Mouse (Mus musculus): ENCODE data around the gene Fxyd3. TPM values are rescaled to one million over a fixed set of nuclear protein-coding genes. Genes with fewer than 3 reads are reported as not detected.

Fxyd3 gene
- total RNA-seq, 1 experiment from 2014 or later = not detected

DNA sequence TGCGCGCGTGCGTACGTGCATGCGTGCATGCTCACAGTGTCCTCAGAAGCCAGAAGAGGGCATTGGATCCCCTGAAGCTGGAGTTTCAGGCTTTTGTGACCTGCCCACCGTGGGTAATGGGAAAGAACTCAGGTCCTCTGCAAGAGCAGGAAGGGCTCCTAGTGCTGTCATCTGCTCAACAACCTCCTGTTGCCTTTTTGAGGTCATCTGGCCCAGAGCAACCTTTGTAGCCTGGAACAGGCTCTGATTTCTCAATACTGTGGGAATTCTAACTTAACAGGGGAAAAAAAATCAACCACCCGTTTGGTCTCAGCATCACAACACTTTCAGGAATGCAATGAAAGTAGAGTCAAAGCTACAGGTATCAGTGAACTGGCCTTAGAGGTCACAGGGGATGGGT is 3.2 kb upstream of the Fxyd3 start:
- ATAC-seq (replicated peaks; ENCODE audit: insufficient number of reproducible peaks, low FRiP score, low TSS enrichment, poor library complexity, severe bottlenecking) = no peak

DNA sequence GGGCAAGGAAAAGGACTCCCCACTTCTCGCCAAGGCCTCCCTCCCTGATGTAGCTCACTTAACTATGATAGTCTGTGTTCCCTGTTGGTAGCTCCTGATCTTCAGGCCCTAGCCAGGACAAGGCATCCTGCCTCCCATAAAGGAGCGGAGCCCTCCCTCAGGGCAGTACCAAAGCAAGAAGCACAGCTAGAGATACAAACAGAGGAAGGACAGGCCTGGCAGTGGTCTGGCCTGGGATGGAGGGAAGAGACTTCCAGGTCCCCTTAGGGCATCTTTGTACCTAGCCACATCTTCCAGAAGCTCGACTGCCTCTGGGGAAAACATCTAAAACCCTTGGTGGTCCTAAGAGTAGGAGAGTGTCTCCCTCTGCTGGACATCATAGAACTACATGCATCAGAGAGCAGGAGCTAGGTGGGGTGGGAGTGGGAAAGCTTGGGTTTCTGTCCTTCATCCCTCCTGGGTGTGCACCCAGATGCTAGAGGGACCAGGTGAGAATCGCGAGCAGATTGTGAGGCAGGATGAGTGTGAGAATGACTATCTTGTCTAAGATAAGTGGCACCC is 1.5 kb upstream of the Fxyd3 start:
- peak; percentile 61 for ATAC-seq (replicated peaks; ENCODE audit: insufficient number of reproducible peaks, low FRiP score, low TSS enrichment, poor library complexity, severe bottlenecking)

DNA sequence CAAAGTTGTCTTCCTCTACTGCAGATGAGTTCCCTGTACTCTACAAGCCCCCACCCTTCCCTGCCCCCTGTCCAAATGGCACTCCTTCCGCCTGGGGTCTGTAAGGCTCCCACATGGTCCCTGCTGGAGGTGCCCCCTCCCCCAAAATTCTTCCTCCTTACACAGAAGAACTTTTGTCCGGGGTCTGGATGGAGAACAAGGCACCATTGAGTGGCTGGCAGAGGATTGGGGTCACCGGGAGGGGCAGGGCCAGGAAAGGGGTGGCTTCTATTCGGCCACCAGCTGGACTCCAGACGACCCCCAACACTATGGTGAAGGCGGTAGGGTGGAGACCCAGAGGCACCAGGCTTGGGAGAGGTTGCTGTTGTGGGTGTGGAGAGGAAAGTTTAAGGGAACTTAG is 966 bp upstream of the Fxyd3 start:
- ATAC-seq (replicated peaks; ENCODE audit: insufficient number of reproducible peaks, low FRiP score, low TSS enrichment, poor library complexity, severe bottlenecking) = no peak

DNA sequence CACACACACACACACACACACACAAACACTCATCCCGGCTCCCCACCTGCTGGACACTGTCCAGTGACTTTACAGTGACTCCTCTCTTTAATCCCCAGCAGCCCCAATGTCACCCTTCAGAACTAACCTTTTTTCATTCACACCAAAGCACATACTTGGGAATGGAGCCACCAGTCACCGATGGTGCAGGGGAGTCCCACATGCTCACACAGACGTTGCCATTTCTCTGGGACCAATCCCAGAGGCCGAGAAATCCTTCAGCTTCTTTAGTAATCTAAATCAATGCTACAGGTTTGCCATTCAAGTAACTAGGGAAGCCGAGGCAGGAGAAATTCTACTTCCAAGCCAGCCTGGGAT is 1.8 kb downstream of the Fxyd3 start:
- ATAC-seq (replicated peaks; ENCODE audit: insufficient number of reproducible peaks, low FRiP score, low TSS enrichment, poor library complexity, severe bottlenecking) = no peak

DNA sequence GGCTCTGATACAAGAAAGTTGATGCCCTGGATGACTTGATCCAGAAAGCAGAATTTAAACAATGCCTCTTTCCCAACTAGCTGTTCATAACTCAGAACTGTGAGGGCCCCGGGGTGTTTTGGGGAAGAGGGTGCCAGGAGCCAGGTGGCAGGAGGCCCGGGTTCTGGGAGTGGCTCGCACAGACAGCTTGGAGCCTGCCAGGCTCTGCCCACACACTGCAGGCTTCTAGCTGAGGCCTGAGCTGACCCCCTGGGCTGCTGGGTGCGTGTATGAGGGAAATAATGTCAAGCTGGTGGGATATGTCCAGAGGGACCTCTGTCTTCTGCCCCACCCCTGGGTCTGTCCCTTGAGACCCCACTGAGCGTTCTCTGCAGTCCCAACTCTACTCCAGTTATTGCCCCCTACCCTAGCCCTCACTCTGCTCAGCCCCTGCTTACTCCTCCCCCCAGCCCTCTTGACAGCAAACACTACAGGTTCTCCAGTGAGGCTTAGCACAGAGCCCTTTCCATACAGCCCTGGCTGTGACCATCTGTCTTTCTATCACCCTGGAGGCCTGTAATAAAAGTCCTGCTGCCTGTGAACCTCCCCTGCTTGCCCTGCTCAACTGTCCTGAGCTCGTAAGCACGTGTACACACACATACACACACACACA is 2.3 kb downstream of the Fxyd3 start:
- ATAC-seq (replicated peaks; ENCODE audit: insufficient number of reproducible peaks, low FRiP score, low TSS enrichment, poor library complexity, severe bottlenecking) = no peak

DNA sequence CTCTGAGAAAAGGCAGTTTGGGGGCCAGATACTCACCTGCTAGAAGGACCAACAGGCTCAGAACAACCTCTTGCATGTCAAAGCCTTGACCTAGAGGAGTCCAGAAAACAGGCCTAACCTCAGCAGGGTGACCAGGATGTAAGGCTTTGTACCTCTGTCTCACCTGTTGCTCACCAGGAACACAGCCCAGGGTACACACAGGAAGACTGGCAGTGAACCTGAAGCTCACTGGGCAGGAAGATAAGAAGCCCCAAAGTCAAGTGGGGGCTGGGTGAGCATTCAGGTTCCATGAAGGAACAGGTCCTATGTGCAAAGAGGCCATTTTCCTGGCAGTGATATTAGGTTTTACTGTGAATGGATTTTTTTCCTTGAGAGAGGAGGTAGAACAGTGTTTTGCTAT is 3.0 kb downstream of the Fxyd3 start:
- ATAC-seq (replicated peaks; ENCODE audit: insufficient number of reproducible peaks, low FRiP score, low TSS enrichment, poor library complexity, severe bottlenecking) = no peak

DNA sequence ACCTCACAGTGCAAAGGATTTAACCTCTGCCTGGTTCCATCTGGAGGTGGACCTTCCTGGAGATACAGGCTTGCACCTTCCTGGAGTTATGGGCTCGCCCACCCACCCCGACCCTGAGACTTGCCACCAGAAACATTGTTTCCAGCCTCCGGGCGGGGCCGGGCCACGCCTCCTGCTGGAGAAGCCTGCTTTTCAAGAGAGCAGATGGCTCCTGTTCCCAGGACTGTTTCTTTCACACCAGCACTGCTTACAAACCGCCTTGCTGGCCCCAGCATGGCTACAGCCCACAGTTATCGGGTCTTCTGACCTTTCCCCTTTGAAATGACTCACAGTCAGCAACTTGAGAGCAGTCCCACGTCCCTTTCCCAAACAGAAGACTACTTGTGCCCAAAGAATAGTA is 4.2 kb downstream of the Fxyd3 start:
- ATAC-seq (replicated peaks; ENCODE audit: insufficient number of reproducible peaks, low FRiP score, low TSS enrichment, poor library complexity, severe bottlenecking) = no peak

DNA sequence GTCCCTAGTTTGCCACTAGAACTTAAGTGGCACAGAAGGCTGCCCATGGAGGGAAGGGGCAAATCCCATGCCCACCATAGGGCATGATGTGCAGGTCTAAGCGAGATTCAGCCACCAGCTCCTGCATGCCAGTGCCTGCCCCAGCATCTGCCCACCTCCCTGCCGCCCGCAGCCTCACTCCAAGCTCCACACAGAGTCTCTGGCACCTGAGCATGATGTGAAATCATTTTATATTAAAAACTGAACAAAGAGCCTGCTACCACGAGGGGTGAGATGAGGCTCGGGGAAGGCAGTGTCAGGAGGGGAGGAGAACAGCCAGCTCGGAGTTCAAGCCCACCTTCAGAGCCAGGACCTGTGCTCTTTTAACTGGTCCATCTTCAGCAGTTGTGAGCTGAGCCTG is 6.2 kb downstream of the Fxyd3 start:
- no peak for ATAC-seq (replicated peaks; ENCODE audit: insufficient number of reproducible peaks, low FRiP score, low TSS enrichment, poor library complexity, severe bottlenecking)

DNA sequence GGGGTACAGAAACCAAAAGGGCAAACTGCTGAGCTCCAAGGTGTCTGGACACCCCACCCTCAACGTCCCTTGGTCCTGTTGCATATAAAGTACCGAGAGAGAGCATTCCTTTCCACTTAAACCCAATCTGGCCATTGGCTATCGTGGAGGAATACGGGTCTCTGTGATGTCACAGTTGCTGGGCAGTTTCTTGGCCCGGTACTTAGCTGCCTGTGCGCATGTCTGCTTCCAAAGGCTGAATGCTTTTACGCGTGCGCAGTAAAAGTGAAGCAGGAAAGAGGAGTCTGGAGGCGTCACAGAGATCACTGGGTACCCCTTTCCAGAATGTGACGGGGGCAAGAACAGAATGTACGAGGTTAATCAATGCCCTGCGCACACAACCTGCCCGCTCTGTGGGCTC is 7.0 kb downstream of the Fxyd3 start:
- ATAC-seq (replicated peaks; ENCODE audit: insufficient number of reproducible peaks, low FRiP score, low TSS enrichment, poor library complexity, severe bottlenecking) = no peak

DNA sequence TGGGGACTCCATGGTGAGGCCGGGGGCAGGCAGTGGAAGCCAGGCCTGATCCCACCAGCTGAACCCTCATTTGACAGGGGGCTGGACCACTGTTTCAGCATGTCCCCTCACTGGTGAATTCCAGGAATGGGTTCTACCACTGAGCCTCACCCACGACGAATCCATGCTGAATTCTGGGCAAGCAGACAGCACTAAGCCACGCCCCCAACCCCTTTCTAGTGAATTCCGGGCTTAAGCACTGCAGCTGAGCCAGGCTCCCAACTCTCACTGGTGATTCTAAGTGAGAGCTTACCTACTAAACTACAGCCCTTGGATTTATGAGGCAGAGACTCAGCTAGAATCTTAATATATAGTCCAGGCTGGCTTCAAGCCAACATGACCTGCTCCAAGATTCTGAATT is 8.7 kb downstream of the Fxyd3 start:
- no peak for ATAC-seq (replicated peaks; ENCODE audit: insufficient number of reproducible peaks, low FRiP score, low TSS enrichment, poor library complexity, severe bottlenecking)

DNA sequence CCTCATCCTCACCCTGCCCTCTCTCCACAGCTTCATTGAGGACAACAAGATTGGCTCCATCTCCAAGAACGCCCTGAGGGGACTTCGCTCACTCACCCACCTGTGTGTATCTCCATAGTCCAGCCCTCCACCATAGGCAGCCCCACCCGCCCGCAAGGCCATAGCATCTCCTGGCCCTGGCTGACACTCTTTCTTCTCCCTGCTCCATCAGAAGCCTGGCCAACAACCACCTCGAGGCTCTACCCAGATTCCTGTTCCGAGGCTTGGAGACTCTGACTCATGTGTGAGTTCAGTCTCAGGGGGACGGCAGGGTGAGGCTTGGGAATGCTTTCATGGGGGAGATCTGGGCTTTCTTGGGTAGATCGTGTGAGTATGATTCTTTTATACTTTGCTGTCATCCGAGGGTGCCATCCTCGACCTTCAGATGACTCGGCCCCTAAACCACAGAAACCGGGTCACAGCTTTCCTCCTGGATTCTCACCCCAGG is 13.4 kb downstream of the Fxyd3 start:
- ATAC-seq (replicated peaks; ENCODE audit: insufficient number of reproducible peaks, low FRiP score, low TSS enrichment, poor library complexity, severe bottlenecking) = no peak

DNA sequence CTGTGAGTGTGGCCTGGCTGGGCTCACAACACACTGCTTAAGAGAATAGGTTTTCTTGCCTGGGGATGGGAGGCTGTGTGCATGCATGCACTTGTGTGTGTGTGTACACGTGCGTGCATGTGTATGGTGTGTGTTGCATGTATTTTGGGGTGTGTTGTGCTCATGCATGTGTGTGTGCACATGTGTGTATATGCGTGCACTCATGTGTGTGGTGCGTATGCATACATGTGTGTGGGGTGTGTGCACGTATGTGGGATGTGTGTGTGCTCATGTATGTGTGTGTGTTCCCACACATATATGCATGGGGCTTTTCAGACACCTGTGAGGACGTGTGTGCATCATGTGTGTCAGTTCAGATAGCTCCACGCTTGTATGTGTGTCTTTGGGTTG is 15.9 kb downstream of the Fxyd3 start:
- ATAC-seq (replicated peaks; ENCODE audit: insufficient number of reproducible peaks, low FRiP score, low TSS enrichment, poor library complexity, severe bottlenecking) = no peak

DNA sequence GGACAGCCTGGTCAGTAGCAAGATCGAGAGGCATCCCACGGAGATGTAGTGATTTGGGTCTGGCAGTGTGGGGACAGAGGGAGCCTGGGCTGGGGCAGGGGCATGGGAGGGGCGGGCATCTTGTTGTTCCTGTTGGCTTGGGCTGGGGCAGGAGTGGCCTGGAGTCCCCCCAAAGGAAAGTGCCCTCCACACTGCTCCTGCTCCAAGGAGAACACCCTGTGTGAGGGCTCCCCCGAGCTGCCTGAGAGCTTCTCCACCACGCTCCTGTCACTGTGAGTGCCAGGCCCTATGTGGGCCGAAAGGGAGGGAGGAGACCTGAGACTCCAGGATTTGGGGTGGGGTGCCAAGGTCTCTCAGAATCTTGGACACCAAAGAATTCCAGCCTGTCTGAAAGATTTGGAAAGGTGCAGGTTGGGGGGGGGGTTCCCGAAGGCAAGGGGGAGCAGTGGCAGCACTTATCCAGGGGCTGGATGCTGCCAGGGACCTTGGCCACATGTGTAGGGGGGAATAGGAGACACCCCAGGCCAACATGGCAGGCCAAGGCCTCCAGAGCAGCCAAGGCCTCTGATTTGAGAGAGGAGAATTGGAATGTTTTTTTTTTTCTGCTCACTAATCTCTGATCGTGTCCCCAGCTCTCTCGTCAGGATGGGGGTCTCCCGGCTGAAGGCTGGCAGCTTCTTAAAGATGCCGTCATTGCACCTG is 16.4 kb downstream of the Fxyd3 start:
- ATAC-seq (replicated peaks; ENCODE audit: insufficient number of reproducible peaks, low FRiP score, low TSS enrichment, poor library complexity, severe bottlenecking) = no peak

DNA sequence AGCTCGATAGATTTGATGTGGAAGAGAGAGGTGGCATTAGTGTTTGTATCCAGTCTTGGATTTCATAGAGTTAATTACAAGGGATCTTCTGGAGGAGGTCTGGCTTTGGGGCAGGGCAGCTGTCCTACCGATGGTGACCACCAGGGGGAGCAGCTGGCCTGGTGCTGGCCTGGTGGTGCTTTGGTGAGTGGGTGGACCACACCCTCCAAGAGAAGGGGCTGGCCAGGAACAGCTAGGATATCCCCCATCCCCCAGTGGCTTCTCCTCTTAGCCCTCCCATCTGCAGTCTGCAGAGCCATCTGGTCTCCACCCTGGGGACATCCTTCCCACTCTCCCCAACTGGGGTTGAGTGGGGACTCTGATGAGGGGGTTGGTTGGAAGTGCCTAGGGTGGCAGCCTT is 17.4 kb downstream of the Fxyd3 start, which contains the start of gene Lgi4:
Gene Lgi4 (plus strand): TSS at position 235 of the 400 bp plus-strand sequence.
- peak; percentile 76 for ATAC-seq (replicated peaks; ENCODE audit: insufficient number of reproducible peaks, low FRiP score, low TSS enrichment, poor library complexity, severe bottlenecking)

DNA sequence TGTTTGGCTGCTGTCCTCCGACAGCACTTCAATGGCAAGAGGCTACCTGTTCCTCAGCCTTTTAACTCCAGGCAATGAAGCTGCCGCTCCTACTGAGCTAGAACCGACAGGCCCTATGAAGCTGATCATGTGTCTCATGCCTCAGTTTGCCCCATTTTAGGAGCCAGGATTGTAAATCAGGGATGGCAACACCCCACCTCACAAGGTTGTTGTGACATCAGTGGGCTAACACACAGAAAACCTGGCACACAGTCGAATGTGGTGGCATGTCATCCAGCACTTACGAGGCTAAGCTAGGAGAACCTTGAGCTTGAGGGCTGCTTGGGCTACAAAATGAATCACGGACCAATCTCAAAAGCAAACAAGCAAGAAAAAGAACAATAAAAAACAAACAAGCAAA is 18.3 kb downstream of the Fxyd3 start:
- no peak for ATAC-seq (replicated peaks; ENCODE audit: insufficient number of reproducible peaks, low FRiP score, low TSS enrichment, poor library complexity, severe bottlenecking)

DNA sequence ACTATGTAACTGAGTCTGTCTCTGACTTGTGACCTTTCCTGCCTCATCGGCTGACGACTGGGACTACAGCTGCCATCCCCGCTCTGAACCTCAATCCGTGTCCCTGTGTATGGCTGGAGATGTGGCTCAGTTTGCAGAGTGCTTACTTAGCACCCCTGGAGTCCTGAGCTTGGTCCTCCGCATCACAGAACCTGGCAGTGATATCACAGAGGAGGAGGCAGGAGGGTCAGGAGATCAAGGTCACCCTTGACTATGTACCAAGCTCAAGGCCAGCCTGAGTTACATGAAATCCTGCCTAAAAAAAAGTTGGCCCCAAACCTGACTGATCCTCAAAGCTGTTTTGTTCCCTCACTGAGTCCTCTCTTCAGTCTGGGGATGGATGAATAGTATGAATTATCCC is 18.8 kb downstream of the Fxyd3 start:
- ATAC-seq (replicated peaks; ENCODE audit: insufficient number of reproducible peaks, low FRiP score, low TSS enrichment, poor library complexity, severe bottlenecking) = no peak

DNA sequence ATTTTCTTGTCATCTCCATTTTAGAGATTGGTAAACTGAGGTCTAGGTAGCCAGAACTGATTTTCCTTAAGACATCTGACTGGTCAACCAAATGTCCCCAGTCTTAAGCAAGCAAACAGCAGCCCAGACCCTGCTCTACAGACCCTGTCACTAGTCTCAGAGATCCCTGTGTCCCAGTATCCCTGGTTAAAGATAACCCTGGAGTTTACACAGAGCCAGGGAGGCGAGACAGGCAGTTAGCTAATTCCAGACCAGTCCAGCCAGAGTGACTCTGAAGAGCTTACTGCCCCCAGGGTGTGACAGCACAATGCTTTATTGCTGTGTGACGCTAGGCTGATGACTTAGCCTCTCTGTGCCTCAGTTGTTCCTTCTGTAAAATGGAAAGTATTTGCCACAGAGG is 19.4 kb downstream of the Fxyd3 start, which contains the start of gene Fxyd1:
Gene Fxyd1 (minus strand): TSS at position 129 of the 400 bp plus-strand sequence.
- no peak for ATAC-seq (replicated peaks; ENCODE audit: insufficient number of reproducible peaks, low FRiP score, low TSS enrichment, poor library complexity, severe bottlenecking)

DNA sequence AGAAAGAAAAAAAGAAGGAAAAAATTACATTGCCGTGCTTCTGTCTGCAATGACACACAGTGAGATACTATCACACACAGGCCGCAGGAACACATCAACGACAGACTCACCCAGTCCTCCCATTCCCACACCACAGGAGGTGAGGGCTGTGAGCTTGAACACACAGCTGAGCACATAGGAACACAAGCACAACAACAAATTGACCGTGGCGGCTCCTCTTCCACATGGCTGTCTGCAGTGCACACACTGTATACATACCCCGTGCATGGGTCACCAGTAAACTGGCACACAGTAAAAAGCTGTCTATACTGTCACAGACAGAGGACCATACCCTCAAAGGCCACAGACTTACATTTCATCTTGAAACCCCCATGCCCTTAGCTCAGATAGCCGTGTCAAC is 20.1 kb downstream of the Fxyd3 start:
- no peak for ATAC-seq (replicated peaks; ENCODE audit: insufficient number of reproducible peaks, low FRiP score, low TSS enrichment, poor library complexity, severe bottlenecking)

DNA sequence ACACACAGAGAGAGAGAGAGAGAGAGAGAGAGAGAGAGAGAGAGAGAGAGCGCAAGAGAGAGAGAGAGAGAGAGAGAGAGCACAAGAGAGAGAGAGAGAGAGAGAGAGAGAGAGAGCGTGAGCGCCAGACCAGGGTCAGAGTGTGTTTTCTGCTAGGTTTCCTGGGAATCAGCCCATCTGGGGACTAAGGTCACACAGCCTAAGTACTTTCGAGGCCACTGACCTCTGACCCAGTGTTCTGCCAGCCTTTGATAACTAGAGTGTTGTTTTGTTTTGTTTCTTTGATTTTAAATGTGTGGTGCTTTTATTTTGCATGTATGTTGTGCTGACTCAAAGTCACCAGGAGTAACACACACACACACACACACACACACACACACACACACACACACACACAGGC is 20.6 kb downstream of the Fxyd3 start:
- no peak for ATAC-seq (replicated peaks; ENCODE audit: insufficient number of reproducible peaks, low FRiP score, low TSS enrichment, poor library complexity, severe bottlenecking)

DNA sequence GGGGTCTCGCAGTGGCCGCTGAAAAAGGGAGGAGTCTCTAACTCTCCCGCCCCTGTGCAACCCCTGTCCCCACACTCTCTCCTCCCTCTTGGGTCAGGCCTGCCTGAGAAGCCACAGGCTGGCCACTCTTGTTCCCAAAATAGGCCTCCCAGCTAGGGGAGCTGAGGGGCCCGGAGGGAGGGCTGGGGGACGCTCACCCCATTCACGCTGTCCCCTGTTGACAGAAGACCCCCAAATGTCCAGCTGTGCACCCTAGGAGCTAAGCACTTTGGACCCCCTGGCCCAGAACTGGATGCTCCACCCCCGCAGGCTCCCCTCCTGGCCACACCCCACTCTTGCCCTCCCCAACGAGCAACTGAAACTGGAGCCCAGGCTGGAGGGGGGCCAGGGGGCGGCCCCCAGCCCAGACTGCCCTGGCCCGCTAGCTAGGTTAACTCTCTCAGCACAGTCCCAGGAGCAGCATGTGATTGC is 21.1 kb downstream of the Fxyd3 start:
- no peak for ATAC-seq (replicated peaks; ENCODE audit: insufficient number of reproducible peaks, low FRiP score, low TSS enrichment, poor library complexity, severe bottlenecking)

All from monocyte, adult 5-6 weeks (primary cell).